Mouse (Mus musculus) embryonic fibroblast, embryonic 13.5 days (primary cell): Measurements from ENCODE around the gene Fkbp14. TPM values are rescaled to one million over a fixed set of nuclear protein-coding genes. Genes with fewer than 3 reads are reported as not detected.

Source experiments
- H3K27ac ChIP-seq: 2 replicates; pipeline ENCODE4 v1.5.1; 2012; ENCODE audit warnings: low read length, control low read depth, inconsistent platforms; ENCODE audit not compliant: insufficient read depth
- H3K4me1 ChIP-seq: 2 replicates; pipeline ENCODE4 v1.6.1; 2011; ENCODE audit warnings: low read length; ENCODE audit not compliant: control insufficient read depth, insufficient read depth
- H3K4me3 ChIP-seq: 2 replicates; pipeline ENCODE4 v1.5.1; 2011; ENCODE audit warnings: mild to moderate bottlenecking, control low read depth, low read length; ENCODE audit not compliant: insufficient read depth
- CTCF ChIP-seq: IDR thresholded peaks from 2 replicates; pipeline ENCODE4 v1.5.1; 2011; ENCODE audit warnings: mild to moderate bottlenecking, control low read depth, low read length, moderate library complexity, borderline replicate concordance; ENCODE audit not compliant: insufficient read depth
- POLR2A ChIP-seq: IDR thresholded peaks from 2 replicates; pipeline ENCODE4 v1.6.1; 2011; ENCODE audit warnings: low read depth, mild to moderate bottlenecking, control low read depth, low read length, moderate library complexity
- polyA plus RNA-seq: library from polyadenylated mRNA; stranded (reverse); fragments of >200 nt; gene quantifications from 2 replicates; pipeline ENCODE4 v1.2.4, GENCODE M21; 2011; ENCODE audit warnings: low read depth; ENCODE audit not compliant: missing spikeins, insufficient read length

The Fkbp14 gene
- polyA plus RNA-seq, 1 experiment = 59.6 TPM

- 0 out of 2 replicates have a peak overlapping the region, but pooled peaks have one; percentile 49 for H3K4me3 ChIP-seq
Observed at GRCm38 (mm10) chr6:54565012-54565411, 32.1 kb downstream of the Fkbp14 start.

GRCm38 (mm10) chr6:54564506-54564991 lies 32.6 kb downstream of the Fkbp14 start:
- Histone ChIP-seq H3K4me3 (no peak overlapping the region), H3K4me1 (peaks cover 2% of the 10 kb centered on the region), H3K27ac (no peak overlapping the region)
- TF ChIP-seq CTCF (no peak), POLR2A (no peak)

More at GRCm38 (mm10) chr6:54565012-54565411, 32.1 kb downstream of the Fkbp14 start:
- TF ChIP-seq CTCF (no peak), POLR2A (no peak)
- Histone ChIP-seq H3K4me1 (peaks cover 2% of the 10 kb centered on the region), H3K27ac (no peak overlapping the region; the same call in 1 of the 2 replicates)

- TF ChIP-seq POLR2A (no peak), CTCF (no peak)
- no peak overlapping the region for H3K4me3 ChIP-seq
- H3K27ac ChIP-seq = no peak overlapping the region
- peaks cover 2% of the 10 kb centered on the region for H3K4me1 ChIP-seq
Observed at GRCm38 (mm10) chr6:54563561-54563960, 33.5 kb downstream of the Fkbp14 start.

GRCm38 (mm10) chr6:54562018-54562809 lies 34.9 kb downstream of the Fkbp14 start:
- no peak overlapping the region for H3K27ac ChIP-seq
- peaks cover 2% of the 10 kb centered on the region for H3K4me1 ChIP-seq
- TF ChIP-seq POLR2A (no peak), CTCF (no peak)
- H3K4me3 ChIP-seq = no peak overlapping the region

GRCm38 (mm10) chr6:54558466-54558865 lies 38.6 kb downstream of the Fkbp14 start:
- Histone ChIP-seq H3K4me3 (no peak overlapping the region), H3K27ac (no peak overlapping the region), H3K4me1 (no peaks in the 10 kb centered on the region)
- TF ChIP-seq POLR2A = no peak
- no peak for TF ChIP-seq CTCF

GRCm38 (mm10) chr6:54557671-54558070 lies 39.4 kb downstream of the Fkbp14 start:
- no peak overlapping the region for H3K4me3 ChIP-seq
- no peaks in the 10 kb centered on the region for H3K4me1 ChIP-seq
- no peak overlapping the region for H3K27ac ChIP-seq
- TF ChIP-seq CTCF (no peak), POLR2A (no peak)

GRCm38 (mm10) chr6:54555816-54556215 lies 41.3 kb downstream of the Fkbp14 start:
- H3K27ac ChIP-seq = no peak overlapping the region
- TF ChIP-seq POLR2A (no peak), CTCF (no peak)
- no peaks in the 10 kb centered on the region for H3K4me1 ChIP-seq
- no peak overlapping the region for H3K4me3 ChIP-seq

GRCm38 (mm10) chr6:54554341-54555110 lies 42.6 kb downstream of the Fkbp14 start:
- TF ChIP-seq CTCF (no peak), POLR2A (no peak)
- H3K27ac ChIP-seq = no peak overlapping the region
- H3K4me3 ChIP-seq = no peak overlapping the region
- no peaks in the 10 kb centered on the region for H3K4me1 ChIP-seq

GRCm38 (mm10) chr6:54553632-54554031 lies 43.5 kb downstream of the Fkbp14 start:
- no peaks in the 10 kb centered on the region for H3K4me1 ChIP-seq
- TF ChIP-seq POLR2A (no peak), CTCF (no peak)
- no peak overlapping the region for H3K27ac ChIP-seq
- H3K4me3 ChIP-seq = no peak overlapping the region

- no peaks in the 10 kb centered on the region for H3K4me1 ChIP-seq
- H3K4me3 ChIP-seq = no peak overlapping the region
- TF ChIP-seq CTCF (no peak), POLR2A (no peak)
- no peak overlapping the region for H3K27ac ChIP-seq
Observed at GRCm38 (mm10) chr6:54552721-54553413, 44.2 kb downstream of the Fkbp14 start.
